Mouse (Mus musculus) liver (tissue): ENCODE data around the gene M1ap.

ENCODE experiments used
- DNase-seq: peaks from one replicate; pipeline ENCODE4 v3.0.0-alpha.2; 2020; ENCODE audit warnings: mixed read lengths

M1ap gene

DNA sequence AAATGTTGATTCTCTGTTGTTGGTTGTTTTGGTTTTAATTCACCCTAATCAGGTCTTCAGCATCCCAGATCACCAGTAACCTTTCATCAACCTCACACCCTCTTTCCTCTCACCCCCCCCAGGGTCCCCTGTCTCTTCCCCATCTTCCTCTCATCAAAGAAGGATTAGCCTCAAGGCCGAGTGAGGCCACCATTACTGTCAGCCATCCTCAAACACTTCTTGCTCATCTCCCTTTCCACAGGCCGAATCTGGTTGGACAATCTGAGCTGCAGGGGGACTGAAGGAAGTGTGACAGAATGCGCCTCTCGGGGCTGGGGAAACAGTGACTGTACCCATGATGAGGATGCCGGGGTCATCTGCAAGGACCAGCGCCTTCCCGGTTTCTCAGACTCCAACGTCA, 90.5 kb downstream of the M1ap start:
- DNase-seq = no peak

DNA sequence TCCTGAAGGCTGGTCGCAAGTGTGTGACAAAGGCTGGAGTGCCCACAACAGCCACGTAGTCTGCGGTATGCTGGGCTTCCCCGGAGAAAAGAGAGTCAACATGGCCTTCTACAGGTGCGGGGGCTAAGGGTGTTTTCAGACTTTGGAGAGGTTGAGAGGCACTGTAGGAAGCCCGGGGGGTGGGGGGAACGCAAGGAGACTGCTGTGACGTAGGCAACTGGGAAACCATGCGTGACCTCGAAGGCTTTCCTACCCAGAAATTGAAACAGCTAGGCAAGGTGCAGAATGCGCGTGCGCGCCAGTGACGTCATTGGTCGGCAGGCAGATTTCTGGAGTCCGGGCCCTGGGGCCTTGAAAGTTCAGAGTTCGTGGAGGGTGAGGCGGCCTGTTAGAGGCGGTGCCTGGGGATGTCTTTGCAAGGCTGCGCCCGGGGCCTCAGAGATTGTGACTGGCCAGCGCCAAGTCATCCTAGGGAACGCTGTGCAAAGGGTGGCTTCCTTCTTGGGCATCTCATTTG, 91.9 kb downstream of the M1ap start:
- DNase-seq = peak; percentile 95

DNA sequence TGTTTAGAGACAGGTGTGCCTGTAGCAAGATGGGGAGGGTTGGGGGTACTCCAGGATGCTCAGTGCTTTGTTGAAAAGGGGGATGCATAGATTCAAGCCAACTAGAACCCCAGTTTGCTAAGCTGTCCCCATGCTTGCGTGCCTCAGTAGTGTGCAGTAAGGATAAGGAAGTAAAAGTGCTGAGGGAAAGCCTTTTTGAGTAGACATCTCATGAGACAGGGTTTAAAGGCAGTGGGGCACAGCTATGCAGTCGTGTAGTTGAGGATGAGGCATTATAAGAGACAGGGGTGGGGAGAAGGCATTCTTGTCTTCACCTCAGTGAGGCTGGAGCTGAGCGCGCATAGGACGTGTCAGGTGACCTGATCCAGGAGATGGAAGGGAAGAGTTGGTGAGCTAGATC, 93.9 kb downstream of the M1ap start:
- DNase-seq = no peak

- DNase-seq = no peak
These were observed 96.9 kb downstream of the M1ap start for GRCm38 (mm10) chr6:83043561-83043960.

DNA sequence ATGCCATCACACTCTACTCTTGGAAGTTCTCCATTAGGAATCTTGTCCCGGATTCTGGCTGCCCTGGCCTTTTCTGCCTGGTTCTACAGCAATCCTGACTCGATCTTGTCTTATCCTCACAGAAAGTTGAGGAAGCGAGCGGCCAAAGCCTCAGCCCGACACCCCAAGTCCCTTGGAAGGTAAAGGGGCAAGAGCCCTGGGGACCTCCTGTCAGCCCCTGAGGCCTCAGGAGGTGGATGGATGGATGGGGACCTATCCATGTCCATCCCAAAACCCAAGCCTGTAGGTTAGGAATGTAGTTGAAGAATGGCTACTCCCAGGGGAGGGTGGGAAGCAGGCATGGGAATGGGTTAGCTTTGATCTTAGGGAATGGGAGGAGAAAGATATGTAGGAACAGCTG, 97.3 kb downstream of the M1ap start:
- DNase-seq = no peak

GRCm38 (mm10) chr6:83044742-83045141, 98.0 kb downstream of the M1ap start:
- DNase-seq = no peak

GRCm38 (mm10) chr6:83049367-83049766, 102.7 kb downstream of the M1ap start:
- DNase-seq = no peak

GRCm38 (mm10) chr6:83053136-83053960, 106.6 kb downstream of the M1ap start:
- peak; percentile 70 for DNase-seq

GRCm38 (mm10) chr6:83054074-83054851, 107.6 kb downstream of the M1ap start, which contains the start of gene Aup1:
Gene Aup1 (plus strand): TSS chr6:83054521.
- DNase-seq = peak; percentile 98

DNA sequence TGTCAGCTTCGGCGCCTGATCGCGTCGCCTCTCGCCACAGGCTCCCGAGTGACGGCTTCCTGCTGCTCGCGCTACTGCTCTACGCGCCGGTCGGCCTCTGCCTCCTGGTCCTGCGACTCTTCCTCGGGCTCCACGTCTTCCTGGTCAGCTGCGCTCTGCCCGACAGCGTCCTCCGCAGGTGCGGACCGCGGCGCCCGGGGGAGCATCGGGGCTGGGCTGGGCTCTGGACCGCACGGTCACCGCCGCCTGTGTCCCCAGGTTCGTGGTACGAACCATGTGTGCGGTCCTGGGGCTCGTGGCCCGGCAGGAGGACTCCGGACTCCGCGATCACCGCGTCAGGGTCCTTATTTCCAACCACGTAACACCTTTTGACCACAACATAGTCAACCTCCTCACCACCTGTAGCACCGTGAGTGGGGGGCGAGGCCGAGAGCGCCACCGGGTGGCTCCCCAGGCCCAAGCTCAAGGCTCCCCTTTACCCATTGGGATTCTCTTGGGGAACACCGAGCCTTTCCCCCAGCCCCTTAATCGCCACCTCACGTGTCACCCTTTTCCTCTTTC, 108.2 kb downstream of the M1ap start, which contains the start of gene Htra2:
Gene Htra2 (minus strand): TSS at position 403 of the 561 bp plus-strand sequence.
- DNase-seq = peak; percentile 74

DNA sequence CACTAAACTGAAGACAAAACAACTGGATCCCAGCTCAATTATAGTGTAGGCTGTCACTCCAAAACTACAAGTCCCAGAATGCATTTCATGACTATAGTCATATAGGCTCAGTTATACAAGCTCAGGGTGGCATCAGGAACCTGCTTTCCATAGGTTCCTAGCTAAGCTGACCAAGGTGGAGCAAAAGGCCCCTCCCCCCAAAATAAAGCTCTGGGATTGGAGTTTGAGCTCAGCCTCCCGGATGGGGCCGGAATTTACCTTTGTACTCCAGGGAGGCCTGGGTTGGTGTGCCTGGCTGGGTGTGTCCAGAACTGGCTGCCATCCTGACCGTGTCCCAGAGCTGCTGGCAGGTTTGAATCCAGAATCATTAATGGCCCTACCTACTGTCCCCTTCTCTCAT, 111.1 kb downstream of the M1ap start, which contains the start of gene Dqx1:
Gene Dqx1 (plus strand): TSS at position 55 of the 400 bp plus-strand sequence.
- DNase-seq = peak; percentile 66

GRCm38 (mm10) chr6:83058725-83059124, 112.0 kb downstream of the M1ap start:
- DNase-seq = no peak

DNA sequence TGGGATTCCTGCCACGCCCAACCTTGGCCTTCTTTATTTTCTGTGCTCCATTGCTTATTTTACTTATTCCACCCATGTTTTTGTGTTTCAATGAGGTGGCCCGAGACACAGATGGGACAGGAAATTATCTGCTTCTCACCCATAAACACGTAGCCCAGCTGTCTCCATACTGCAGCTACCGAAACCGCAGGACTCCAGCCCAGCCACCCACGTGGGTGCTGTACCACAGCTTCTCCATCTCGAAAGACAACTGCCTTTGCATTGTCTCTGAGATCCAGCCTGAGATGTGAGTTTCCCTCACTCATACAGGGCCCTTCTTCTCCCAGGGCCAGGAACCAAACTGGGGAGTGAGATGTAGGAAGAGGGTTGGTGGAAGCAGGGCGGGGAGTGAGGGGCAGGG, 119.3 kb downstream of the M1ap start:
- no peak for DNase-seq

DNA sequence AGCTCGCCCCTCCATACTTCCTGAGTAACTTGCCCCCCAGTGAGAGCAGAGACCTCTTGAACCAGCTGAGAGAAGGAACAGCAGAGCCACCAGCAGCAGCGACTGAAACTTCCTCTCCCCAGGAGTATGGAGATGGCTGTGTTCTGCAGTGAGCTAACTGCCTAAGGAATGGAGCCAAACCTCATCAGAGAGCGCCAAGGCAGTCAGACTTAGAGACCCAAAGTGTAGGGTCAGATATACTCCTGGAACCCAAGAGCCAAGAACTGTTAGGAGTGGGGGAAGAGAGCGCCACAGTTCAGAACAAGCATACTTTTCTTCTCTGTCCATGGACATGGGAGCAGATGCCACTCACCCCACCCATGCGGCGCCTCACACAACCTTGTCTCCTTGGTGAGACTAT, 119.7 kb downstream of the M1ap start:
- DNase-seq = no peak

GRCm38 (mm10) chr6:83068221-83068620, 121.5 kb downstream of the M1ap start:
- no peak for DNase-seq

DNA sequence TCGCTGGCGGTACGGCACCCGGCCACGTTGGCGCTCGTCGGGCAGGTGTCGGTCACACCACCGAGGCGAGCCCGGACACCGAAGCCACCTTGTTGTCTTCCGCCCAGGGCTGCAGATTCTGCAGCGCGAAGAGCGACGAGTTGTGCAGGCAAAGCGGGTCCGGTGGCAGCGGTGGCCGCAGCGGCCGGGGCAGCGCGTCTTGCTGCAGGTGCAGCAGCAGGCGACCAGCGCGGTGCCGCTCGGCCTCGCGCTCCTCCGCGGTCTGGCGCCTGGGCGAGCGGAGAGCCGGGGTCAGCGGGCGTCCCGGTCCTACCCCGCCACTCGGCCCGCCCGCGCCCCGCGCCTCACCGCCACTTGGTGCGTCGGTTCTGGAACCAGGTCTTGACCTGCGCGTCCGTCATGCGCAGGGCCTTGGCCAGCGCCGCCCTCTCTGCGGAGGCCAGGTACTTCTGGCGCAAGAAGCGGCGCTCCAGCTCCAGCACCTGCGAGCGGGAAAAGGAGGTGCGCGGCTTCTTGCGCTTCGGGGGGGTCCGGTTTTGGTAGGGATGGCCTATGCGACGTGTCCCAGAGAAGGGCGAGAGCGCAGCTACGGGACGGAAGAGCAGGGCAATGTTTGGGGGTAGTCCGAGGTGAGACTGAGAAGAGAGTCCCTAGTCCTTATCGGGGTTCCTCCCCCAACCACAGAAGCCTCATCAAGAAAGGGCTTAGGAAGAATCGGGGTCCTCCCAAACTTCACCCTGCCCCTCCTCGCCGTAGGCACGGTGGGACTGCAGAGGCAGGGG, 122.2 kb downstream of the M1ap start:
- no peak for DNase-seq

DNA sequence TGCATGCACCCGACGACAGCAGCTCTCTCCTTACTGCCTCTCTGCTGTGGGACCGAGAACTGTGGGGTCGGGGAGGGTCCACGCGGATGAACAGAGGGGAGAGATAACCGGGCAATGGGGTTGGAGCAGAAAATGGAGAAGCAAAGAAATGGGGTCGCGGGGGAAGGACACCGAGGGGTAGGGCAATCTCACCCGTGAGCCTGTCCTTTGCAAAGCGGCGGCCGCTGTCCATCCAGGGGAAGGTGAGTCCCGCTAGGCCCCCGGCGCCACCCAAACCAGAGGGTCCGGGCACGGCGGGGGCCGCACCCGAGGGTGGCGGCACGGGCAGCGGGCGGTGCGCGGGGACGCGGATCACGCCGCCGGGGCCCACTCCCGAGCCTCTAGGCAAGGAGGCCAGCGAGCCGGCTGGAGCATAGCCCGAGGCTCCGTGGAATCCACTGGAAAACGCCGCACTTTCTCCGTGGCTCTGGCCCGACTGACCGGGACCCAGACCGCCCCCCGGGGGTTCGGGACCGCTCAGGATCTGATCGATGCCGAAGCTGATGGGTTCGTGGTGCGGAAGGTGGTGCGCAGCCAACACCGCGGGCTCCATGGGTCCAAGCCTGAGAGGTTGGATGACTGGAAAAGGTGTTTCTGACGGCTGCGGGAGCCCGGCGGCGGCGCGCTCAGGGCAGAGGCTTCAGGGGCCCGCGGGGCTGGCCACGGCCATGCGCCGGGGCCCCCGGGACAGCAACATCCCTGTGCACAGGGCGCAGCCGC, 123.0 kb downstream of the M1ap start:
- no peak for DNase-seq

GRCm38 (mm10) chr6:83070247-83070310, 123.4 kb downstream of the M1ap start, which contains the start of gene Tlx2:
Gene Tlx2 (minus strand): TSS chr6:83070293.
- DNase-seq = no peak

GRCm38 (mm10) chr6:83070311-83071219, 123.9 kb downstream of the M1ap start:
- DNase-seq = no peak

DNA sequence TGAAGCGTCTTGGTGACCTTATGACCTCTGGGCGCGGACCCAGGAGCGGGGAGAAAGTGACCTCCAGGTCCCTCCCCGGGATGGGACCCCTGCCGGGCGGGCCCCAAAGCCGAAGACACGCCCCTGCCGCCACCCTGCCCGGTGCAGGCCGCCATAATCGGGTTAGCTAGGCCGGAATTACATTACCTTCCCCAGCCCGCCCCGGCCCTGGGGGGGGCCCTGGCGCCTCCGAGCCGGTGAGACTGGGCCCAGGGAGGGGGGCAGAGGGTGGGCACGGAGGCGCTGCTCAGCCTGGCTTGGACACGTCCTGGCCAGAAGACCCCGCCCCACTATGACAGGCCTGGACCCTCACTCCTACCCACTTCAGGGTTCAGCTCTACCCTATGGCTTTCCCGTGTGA, 124.5 kb downstream of the M1ap start:
- no peak for DNase-seq

- DNase-seq = no peak
These were observed 128.3 kb downstream of the M1ap start for GRCm38 (mm10) chr6:83074979-83075378.
